Mouse (Mus musculus) ovary, postnatal 36 days (tissue): ENCODE measurements at regions not wholly inside any gene's neighbourhood (a gene's known extent, or its start where the extent isn't known, plus 50 kb on each side); places are given as distances from the start of the nearest gene placed in this dataset.
"Not testable (repeated sequence)": the region's sequence is repeated elsewhere in the genome, so short reads cannot be mapped to it uniquely, and the experiment has no call there.

Experiments used
- DNase-seq: peaks from one replicate; pipeline ENCODE4 v3.0.0; 2022; ENCODE audit warnings: low spot score, mixed read lengths

DNA sequence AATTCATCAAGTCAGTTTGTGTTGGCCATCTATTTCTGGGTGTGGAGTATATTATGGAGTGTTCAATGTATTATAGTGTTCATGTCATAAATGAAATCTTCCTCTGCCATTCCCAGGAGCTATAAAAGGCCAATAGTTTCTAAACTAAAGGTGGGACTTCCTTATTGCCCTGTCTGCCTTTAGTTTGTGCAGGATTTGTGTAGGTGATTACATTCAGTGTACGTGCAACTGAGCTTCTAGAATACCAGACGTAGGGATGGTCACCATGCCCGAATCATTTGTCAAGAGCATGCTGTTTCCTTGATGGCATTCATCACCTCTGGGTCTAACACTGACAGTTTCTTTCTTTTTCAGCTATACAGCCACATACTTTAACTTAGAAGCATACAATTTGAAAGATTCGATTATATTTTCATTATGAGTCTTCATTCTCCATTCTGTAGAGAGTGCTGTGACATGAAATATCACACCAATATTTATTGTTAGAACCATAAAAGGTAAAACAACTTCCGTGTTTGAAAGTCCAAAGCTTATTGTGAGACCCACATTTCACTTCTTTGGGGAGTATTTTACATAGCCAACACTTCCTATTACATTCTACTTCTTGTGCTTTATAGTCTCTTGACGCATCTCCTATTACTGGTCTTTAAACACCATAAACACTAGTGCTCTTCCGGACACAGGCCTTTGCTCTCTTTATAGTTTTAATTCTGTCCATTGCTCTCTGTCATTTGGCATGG lies 494.1 kb upstream of the Klf6 start:
- no peak for DNase-seq

DNA sequence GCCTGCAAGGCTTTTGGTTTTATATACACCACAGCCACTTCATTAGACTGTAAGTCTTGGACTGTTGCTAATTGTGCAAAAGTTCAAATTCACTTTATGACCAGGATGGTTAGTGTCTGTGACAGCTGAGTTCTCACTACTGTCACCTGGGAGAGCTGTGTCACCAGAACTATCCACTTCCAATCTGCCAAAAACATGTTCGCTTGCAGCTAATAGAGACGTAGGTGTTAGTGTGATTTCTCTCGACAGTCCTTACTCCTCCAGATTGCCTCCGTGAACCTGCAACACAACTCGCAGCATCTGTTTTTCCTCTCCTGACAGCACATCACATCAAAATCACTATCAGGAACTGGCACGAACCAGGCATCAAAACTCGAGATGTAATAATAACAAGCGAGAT lies 491.3 kb upstream of the Klf6 start:
- no peak for DNase-seq

DNA sequence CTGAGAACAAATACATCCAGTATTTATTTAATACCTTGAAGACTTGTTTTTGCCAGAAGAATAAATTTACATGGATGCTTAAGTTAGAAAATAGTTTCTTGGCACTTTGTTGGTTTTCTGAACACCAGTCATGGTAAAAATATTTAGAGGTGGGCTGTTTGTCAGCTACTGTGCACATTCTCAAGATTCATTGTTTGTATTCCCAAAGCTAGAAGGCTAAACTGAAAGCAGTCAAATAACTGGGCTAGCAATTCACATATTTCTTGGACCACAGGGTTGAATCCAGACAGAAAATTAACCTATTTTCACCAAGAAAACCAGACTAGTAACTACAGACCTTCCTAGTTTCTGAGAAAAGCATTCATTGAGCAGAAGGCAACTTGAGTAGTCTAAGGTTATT lies 488.1 kb upstream of the Klf6 start:
- DNase-seq: no peak

DNA sequence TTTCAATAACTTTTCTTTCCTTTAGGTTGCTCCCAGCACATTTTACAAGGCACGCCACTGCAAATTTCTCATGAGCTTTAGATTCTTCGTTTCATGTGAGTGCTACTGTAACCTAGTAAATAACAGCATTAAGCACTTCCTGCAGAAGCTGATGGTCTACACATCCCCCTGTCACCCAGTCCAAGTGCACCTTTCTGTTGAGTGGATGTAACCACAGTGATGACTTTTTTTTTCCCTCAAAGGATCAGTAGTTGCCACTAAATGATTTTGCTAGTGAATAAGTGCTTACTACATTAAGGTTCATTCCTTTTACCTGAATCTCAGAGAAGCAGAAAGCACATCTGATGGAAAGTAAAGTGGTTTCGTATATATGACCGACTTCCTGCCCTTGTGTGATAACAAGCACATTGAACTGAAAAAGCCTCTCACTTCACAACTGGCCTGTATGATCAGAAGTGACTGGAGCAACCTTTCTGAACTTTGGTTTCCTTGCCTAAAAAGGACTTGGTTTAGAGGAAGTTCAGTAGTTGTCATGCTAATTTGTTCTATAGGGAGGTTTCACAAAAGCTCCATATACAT lies 453.0 kb upstream of the Klf6 start:
- no peak for DNase-seq

DNA sequence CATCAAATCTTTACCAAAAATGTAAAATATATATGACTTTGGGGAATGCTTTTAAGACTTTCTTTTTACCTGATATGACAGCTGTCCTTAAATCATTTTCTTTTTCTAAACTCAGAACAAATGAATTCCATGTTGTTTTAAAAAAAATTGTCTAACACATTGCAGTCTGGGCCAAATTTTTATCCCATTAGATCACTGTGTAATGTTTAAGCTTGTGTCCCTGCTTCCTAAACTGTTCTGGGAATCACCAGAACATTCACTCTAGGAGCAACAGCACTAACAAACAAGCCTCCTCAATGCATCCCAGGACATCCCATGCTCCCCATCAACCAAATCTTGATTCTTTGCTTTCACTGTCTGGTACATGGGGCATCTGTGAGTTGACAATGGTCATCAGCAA lies 449.2 kb upstream of the Klf6 start:
- no peak for DNase-seq

DNA sequence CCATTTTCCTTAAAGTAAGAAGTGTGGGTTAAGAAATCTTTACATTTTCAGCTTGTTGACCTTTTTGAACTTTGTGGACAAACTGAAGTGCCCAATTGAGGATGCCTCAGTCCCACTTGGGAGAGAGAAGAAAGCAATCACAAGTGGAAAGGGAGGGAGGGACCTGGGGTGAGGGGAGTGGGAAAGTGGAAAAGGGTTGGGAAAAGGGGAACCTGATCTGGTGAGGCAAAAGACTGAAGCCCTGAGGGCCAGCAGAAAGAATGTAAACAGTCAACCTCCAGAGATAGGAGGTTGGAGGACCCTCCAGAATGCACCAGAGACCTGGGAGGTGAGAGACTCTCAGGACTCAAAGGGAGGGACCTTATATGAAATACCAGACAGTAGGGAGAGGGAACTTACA lies 448.3 kb upstream of the Klf6 start:
- DNase-seq: not testable (repeated sequence)

DNA sequence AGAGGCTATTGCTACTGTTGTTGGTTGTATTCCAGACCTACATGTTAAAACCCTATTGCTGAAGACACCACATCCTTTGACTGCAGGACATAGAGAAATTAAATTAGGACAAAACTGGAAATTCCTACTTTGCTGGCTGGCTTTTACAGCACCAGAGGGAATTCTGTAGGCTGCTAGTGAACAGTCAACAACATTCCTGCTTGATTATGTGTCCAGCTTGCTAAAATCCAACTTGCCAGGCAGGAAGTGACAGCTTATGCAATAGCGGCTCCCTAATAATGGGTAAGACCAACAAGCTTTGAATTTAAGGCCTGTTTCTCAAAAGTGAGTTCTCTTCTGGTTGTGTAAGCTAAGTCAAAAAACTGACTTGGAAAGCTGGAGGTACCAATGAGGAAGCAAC lies 437.2 kb upstream of the Klf6 start:
- DNase-seq: no peak

DNA sequence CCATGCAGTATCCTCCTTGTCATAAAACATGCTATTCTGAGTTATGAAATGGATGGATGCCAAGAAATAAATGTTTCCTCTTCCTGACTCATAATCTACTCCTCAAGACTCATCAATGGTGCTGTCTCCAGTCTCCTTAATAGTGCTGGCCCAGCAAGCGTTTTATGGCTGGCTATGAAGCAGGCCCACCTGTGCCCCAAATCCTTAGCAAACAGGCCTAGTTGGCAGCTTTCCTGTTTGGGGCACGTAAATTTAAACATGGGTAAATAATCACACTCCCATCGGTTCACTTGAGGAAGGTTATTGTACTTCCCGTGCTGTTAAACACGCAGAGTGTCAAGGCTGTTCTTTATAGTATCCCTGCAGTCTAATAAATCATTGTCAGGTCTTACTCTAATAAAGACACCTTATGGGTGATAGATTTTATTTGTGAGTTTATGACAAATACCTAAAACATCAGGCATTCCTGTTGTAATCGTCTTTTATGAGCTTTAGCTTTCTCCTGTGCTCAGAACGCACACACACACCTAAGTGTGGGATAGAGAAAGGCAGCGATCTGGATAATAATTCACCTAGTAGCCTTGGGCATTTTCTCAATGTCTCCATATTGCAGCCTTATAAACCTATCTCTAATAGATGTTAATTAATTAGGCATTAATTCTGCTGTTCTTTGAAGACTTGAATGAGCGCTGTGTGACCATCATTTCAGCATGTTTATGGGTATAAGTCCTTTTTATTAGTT lies 435.6 kb upstream of the Klf6 start:
- DNase-seq: no peak

DNA sequence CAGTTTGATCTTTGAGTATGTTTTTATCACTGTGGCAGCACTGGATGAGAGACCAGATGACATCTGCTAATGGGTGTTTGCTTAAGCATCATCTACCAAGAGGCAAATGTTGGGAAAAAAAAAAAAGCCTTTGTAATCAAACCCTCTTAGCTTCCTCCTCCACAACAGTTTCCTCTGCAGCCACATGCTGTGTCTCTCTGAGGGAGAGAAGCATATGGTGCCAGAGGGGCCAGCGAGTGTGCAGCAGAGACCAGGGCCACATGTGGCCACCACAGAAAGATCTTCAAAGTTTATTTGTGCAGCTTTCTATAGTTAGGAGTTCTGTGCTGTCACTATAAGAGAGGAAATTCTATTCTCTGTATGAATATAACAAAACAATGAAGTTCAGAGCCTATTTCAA lies 427.6 kb upstream of the Klf6 start:
- no peak for DNase-seq

DNA sequence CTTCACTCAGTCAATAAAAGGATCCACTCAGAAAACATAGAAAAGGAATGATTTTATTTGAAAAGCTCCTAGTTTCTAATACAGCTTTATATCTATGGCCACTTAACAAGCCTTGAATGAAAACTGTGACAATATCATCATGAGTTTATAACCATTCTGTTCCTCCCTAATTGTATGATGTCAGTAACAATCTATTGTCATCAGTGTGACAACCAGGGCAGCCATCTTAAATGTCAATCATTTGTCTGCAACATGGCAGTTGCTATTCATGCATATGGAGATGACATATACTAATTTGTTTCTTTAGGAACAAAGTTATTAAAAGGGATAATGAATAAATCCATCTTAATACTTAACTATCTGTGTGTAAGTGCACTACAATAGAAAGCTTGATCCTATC lies 426.2 kb upstream of the Klf6 start:
- DNase-seq: no peak

DNA sequence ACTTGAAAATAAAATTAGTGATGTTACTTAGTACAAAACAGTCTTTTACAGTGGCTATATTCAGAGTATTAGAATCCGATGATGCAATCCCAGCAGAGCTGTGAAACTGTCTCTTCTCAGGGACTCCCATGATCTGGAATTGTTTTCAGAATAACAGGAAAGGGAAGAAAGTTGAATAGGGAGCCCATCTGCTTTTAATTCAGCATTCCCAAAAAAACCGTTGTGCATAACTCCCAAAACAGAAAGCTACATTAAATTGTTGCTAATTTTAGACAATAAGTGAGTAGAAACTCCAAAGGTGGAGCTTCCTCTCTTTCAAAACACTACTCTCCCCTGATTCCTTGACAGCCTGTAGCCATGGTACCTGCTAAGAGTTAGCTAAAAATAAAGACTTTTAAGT lies 425.1 kb upstream of the Klf6 start:
- no peak for DNase-seq

DNA sequence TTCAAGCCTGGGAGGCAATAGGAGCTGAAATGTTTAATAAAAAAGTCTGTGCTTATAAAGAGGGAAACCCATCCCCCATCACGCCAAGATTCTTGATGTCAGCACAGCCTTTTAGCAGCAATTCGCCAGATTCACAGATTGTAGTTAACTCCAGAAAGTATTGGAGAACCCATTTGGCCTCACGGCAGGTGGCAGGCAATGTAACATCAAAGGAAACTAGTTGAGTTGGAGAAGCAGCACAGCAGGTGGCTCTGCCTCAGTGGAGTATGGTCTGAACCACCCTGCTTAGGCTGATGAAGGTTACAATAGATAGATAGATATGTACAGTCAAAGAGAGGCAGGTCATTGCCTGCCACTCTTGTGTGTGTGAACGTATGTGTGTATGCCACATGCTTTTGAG lies 420.8 kb upstream of the Klf6 start:
- DNase-seq: no peak

DNA sequence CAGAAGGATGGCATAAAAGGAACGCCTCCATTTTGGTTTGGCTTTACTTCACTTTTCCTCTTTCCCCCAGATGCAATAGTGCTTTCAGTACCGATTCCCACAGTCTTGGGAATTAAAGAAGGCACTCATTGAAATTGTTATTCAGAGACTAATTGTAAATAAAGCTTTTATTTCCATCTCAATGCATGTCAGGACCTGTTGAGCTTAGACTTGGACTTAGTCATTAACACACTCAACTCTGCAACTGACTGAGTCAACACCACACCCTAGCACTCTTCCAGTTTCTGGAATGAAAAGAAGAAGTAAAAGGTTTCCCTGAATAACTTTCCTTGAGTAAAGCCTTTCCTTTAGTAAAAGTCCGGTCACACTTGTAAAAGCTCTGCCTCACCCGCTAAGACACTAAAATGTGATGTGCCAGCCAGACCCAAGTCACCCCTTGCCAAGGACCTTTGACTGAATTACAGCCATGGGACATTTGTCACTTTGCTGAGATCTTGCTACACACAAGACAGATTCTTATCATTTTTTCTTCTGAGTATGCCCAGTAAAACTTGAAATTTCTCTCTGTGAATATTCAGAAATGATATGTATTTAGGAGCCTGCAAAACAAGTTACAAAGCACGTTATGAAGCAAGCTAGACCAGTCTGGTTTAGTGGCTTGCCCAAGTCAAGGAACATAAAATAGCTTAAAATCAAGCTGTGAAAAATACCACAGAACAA lies 416.4 kb upstream of the Klf6 start:
- no peak for DNase-seq

DNA sequence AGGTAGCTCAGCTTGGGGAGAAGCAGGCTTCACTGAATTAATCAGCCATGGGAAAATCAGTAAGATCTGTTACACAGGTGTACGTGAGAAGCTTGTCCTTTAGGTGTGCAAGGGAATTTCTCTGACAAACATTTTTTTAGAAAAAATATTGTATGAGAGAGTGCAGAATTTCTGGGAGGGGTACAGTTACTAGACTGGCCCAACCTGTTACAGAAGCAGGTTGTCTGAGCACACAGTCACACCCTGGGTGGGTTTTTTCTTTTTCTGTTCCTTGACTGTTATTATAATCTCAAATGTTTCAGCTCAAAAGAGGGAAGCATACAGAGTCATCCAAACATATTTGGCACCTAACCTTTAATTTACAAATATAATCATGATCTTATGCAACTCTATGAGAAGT lies 412.7 kb upstream of the Klf6 start:
- DNase-seq: no peak

DNA sequence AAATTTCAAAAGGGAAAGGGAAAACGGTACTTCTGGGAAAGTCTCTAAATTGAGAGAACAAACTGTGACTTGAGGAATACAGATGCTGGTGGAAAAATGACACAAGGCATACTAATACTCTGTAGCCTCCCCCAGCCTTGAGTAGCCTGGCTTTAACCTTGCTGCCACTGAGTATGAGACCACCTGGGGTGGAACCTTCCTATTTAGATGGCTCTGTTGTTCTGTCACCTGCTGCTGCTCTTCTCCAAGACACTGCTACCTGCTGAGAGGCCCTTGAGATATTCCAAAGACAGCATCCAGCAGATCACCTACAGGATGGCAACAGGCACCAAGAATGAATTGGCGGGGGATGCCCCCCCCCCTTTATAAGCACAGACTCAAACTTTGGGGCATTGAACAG lies 380.5 kb upstream of the Klf6 start:
- no peak for DNase-seq

DNA sequence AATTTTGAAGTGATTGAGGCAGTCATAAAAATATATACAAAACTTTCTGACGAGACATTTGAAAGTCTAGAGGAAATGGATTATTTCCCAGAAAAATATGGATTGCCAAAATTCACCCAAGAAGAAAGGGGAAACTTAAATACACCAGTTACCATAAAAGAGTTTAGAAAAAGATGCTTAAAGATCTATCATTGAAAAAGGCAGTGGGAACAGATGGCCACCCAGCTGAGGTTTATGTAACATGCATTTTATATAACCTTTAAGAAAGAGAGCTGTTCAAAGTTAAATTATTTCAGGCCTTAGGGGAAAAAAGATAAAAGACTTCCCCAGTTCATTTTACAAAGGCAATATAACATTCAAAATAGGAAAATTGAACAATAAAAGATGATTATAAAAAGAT lies 369.0 kb upstream of the Klf6 start:
- DNase-seq: no peak

DNA sequence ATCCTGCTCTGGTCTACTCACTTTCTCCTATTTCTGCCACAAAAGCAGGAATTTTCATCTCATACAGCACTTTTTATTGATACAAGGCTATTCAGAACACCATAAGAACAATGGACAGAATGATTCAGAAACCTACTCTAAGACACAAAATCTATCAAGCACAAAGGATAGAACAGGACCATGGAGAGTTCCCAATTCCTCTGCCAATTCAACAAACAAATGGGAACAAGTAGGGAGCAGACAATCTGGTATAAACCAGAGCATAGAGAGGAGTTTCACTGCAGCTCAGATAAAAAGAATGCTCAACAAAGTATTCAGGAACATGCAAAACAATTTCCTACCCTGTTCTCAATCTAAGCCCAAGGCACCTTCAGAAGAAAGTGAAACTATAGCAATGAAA lies 363.7 kb upstream of the Klf6 start:
- DNase-seq: no peak

DNA sequence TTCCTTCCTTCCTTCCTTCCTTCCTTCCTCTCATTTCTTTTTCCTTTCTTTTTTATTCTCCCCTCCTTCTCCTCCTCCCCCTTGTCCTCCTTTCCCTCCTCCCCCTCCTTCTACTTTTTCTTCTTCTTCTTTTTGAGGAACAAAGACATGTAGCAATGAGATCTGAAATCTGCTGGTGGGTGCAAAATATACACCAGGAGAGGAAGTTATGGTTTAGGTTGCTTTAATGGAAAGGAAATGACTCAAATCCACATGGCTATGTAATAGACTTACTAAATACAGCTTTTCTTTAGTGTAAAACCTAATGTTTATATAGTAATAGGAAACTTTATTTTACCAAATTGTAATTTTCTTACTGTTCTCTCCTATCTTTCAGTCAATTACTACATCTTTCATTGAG lies 349.5 kb upstream of the Klf6 start:
- DNase-seq: no peak

DNA sequence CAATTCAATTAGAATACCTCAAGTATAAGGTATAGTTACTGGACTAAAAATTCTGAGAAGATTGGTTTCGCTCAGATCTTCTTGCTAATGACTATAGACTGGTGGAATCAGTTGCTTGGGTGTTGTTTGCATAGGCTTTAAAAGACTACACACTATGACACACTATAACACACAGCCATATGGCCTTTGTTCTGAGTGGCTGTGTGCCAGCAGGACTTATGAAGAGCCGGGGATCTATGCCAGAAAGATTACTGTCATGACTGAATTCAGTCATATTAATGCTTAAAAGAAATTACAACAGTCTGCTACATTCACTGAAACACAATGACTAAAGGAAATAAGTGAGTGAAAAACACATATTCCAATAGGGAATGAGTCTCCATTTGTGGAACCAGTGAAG lies 345.7 kb upstream of the Klf6 start:
- no peak for DNase-seq

DNA sequence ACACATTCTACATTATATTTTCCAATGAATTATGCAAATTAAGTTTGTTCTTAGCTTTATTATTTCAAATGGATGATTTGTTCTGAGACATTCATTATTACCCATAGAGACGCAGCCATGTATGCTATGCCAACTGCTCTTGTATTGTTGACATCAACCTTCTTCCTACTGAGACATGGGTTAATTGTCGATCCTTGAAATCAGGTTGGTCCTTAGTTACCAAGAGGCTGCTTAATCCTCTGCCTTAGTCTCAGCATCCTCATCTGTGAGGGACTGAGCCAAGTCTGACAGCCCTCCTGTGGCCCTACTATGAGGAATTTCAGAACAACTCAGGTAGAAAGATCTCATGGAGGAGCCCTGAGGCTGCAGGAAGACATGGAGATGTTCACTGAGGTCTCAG lies 345.2 kb upstream of the Klf6 start:
- no peak for DNase-seq

DNA sequence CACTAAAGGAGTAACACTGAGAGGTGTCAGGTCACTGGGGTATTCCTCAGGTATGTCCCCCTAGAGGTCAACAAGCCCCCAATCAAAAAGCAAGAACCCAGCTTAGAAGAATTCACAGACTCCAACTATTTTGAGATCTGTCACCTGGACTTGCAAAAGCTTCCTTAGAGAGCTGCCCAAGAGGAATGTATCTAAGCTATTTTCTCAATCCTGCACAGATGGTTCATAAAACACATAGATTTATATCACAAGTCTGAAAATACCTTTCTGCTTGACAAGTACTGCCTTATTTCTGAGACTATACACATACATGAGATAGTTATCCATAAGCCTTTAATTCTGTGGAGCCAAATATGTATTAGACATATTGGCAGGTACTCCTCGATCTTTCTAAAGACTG lies 342.1 kb upstream of the Klf6 start:
- no peak for DNase-seq

DNA sequence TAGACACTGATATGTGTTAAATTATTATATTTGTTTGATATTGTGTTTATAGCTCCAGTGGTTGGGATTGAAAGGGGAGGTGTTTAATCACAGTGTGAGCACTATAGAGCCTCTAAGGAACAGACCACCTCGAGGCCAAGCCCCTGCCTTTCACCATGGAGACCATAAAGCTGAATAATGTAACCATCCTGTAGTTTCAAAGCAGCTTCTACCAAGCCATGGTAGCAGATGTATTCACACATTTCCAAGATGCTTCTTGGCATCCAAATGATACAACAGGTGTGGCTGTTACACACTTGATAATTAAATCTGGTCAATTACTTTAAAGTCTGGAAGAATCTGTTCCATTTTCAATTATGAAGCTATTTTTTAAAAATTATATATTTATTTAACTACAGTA lies 341.7 kb upstream of the Klf6 start:
- no peak for DNase-seq

DNA sequence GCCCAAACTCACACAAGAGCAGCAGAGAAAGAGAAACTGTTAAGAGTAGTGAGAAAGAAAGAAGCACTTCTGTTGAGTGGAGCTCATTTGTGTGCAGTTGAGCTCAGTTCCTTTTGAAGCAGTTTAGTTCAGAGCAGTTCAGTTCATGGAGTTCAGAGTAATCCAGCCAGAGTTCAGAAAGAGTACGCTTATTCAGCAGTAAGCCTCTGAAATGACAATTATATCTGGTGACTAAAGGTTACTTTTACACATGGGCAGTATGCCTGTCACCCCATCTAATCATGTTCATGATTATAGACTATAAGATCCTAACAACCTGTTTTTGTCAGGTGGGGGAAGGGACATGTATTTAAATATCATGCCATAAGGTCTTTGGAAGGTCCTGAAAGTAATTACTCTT lies 333.9 kb upstream of the Klf6 start:
- no peak for DNase-seq
